Mouse (Mus musculus) neutrophil, adult 5-6 weeks (primary cell): ENCODE results near the gene Tctex1d4. TPM values are rescaled to one million over a fixed set of nuclear protein-coding genes. Genes with fewer than 3 reads are reported as not detected.
A peak's percentile ranks its signal among the peaks of the same experiment; 100 is the strongest.

Source experiments
- ATAC-seq: fragments of 151-379, 151-347 bp; 2 replicates; pipeline ENCODE4 v1.8.0; 2017; ENCODE audit warnings: mild to moderate bottlenecking, moderate TSS enrichment; ENCODE audit not compliant: insufficient number of reproducible peaks, poor library complexity, low FRiP score, severe bottlenecking; ENCODE audit errors: extremely low read depth
- total RNA-seq: library from RNA; stranded (forward); fragments of 200-1000 nt; gene quantifications from 2 replicates; pipeline ENCODE4 v1.2.3, GENCODE M21; 2017

The Tctex1d4 gene
- 0.61 TPM in 1 of 2 replicates, not detected in the other for total RNA-seq

DNA sequence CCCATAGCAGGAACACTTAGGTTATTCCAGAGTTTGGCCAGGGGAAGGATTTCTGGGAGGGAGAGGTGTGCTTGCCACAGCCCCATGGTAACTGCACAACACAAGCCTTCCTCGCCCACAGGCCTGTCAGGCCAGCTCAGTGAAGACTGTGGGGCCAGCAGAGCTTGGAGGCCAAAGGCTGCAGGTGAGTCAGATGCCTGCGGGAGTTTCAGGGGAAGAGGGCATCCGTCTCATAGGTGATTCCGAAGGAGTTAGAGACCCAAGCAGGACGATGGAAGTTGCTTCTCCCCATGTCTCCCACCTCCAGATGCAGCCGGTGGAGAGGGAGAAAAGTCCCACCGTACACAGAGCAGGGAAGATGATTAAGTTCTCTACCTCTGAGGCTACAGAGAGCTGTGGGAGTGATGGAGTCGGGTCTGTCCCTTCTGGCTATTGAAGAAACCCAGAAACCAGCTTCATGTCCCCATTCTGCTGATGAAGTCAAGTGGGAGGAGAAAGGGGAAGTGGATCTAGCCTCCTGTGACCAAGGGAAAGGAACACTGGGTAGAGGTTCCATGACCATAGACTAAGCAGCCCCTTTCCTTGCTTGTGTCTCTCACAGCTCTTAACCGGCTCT is at the start of gene Tctex1d4:
TSS of gene Tctex1d4 (plus strand) at position 120 of the 616 bp plus-strand sequence.
- peak; percentile 28 for ATAC-seq

DNA sequence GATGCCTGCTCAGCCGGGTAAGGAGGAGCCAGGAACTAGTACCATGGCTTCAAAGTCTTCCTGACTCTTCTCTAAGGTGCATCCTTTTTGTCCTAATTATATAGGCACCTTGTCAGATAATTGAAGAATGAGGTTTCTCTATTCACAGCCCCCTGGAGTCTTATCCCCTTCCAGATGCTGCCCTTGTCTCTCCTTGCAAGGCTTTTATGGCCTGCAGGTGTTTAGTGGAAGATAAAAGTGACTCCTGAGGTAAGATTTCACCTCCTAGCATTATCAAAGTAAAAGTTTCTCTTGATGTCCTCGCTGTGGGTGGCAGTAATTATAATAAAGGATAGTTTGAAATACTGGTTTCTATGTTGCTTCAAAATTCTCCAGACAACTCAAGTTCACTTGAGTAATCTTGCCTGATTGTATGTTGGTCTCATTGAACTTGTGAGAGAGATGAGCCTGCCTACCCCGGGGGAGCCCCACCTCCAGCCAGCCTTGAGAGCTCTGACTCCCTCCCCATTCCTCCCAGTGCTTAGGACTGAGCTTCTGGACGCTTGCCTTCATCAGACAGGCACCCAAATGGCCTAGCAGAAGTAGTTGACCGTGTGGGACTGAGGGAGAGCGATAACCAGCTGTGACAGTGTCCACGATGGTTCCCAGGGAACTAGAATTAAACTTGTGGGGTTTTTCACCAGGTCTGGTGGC is 38.5 kb upstream of the Tctex1d4 start:
- no peak for ATAC-seq

DNA sequence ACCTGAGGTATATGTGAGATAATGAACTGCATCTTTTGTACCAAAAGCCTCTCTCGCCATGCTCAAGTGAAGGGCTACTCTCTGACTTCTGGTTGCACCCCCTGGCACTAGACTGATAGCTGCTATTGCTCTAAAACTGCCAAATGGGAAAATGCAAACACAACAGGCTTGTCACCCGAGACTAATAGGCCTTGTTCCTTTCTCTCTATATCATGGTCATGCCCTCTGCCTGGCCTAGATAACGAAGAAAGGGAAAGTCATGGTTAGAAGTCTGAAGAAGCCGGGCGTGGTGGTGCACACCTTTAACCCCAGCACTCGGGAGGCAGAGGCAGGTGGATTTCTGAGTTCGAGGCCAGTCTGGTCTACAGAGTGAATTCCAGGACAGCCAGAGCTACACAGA is 36.0 kb upstream of the Tctex1d4 start:
- no peak for ATAC-seq

DNA sequence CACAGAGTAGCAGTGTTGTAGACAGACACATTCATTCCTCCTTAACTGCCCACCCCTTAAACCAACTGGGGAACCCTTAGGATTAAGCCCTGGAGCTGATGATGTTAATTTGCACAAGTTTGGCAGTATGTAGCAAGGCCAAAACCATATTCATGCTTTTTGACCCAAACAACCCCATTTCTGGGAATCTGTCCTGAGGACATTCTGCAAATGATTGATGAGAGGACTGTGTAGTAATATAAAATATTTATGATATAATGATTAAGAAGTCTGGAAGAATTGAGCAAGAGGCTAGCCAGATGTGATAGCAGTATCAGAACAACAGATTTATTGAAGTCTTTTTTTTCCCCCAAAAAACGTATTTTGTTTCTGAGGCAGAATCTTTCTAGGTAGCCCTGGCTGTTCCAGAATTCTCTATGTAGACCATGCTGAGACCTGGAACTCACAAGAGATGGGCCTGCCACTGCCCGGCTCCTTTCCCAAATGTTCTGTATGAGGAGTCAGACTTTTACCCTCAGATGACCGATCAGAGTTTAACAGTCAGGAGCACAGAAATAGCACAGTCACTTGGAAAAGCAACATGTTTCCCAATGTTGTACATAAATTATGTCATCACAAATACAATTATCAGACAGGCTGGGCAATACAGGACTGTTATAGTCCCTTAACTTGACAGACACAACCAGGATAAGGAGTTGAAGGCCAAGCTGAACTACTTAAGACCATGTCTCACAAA is 31.8 kb upstream of the Tctex1d4 start:
- ATAC-seq: no peak

DNA sequence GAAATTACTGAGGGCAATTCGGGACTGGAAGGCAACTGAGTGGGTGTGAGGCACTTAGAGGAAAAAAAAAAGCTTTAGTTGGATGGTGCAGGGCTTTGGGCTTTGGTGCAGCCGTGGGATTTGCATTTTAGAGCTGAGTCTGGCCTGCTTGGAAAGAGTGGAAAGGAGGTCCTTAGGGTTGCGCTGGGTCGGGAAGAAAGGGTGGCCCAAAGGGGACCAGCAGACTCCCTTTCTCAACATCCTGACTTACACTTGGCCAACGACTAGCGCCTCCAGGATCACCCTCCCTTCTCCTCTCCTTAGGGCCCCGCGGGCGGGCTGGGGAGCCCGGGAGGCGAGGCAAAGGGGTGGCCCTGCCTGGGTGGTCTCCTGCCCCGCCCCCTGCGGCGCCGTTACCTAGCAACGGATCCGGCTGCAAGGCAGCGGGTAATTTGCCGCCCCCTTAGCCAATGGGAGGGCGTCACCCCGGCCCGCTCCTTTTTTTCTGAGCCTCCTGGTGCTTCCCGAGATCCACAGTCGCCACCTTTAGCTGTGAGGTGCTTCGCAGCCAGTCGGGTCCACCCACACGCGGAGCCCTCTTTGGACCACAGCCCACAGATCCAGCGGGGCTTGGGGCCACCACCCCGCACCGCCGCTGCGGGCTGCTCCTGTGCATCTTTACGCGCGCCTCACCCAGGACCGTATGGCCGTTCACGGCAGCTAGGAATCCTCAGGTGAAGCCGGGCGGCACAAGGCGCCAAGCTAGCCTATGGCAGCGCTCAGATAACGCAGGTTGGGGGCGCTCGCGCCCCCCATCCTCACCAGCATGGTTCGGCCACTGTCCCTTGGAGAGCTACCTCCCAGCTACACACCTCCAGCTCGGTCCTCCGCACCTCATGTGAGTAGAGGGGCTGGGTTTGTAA is 30.8 kb upstream of the Tctex1d4 start, which contains the start of gene Ptch2:
TSS of gene Ptch2 (plus strand) at position 525 of the 902 bp plus-strand sequence.
- ATAC-seq: peak; percentile 35; the same call in 1 of the 2 replicates

DNA sequence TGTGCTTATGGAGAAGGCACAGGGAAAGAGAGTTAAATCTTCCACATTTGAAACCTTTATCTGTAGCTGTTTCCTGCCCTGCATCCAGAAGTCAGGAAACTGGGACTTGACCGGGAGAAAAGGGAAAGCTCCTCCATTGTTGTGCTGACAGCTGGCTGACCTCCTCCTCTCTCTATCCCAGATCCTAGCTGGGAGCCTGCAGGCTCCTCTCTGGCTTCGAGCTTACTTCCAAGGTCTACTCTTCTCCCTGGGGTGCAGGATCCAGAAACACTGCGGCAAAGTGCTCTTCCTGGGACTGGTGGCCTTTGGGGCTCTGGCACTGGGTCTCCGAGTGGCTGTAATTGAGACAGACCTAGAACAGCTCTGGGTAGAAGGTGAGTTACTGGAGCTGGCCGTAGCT is 29.9 kb upstream of the Tctex1d4 start:
- ATAC-seq: no peak

DNA sequence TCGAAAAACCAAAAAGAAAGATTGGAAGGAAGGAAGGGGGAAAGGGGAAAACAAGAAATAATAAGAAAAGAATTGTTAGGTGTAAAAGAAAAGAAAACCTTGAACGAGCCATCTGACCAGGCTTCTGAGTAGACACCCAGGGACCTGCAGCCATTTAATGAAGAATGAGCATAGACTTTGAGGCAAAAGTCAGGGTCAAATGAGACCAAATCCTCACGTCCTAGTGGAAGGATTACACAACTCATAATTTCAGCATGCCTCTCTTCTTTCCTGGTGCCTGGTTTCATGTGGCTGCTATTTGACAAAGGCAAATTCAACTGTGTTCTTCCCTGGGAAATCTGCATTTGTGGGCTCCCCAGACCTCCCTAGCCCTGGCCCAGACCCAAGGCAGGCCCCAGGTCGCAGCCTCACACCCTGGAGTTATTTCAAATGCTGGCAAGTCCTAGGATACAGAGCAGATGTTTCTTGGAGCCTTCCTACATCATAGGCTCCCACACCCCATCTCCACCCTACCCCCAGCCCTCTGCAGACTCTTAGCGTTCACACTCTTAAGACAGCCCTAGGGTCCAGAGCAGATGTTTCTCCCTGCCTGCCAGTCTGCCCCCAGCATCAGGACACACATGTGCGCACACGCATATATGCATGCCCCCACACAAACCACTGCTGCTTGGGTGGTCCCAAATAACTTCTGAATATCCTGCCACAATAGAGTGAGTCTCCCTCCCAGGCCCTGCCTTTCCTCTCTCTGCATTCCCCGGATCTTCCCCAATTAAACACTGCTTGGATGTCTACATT is 28.4 kb upstream of the Tctex1d4 start:
- ATAC-seq: no peak

DNA sequence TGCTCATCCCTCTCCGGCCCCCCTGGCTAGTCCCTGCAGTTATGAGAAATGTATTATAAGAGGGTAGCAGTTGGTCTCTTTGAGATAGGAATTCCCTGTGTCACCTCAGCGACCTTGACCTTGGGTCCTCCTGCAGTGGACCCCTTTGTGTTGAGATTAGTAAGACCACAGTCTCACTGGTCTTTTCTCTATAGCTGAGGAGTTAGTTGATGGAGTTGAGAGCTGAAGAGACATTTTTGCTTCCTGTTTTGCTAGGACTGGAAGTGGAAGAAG is 27.9 kb upstream of the Tctex1d4 start:
- no peak for ATAC-seq

DNA sequence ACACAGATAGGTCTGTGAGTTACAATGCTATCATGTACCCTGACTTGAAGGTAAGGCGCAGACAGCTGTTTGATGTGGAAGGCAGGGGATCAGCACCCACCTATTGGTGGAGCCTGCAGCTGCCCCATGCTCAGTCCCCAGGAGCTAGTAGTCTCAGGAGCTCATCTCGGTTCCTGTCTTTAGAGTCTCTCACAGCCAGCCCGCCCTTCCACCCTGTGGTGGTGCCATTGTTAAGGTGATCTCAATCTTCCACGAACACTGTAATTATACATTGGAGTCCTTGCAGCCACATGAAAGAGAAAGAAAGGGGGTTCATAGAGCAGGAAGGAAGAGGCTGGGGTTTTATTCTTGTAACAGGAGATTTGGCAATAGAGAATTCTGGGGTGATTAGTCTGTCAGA is 26.6 kb upstream of the Tctex1d4 start:
- ATAC-seq: no peak

DNA sequence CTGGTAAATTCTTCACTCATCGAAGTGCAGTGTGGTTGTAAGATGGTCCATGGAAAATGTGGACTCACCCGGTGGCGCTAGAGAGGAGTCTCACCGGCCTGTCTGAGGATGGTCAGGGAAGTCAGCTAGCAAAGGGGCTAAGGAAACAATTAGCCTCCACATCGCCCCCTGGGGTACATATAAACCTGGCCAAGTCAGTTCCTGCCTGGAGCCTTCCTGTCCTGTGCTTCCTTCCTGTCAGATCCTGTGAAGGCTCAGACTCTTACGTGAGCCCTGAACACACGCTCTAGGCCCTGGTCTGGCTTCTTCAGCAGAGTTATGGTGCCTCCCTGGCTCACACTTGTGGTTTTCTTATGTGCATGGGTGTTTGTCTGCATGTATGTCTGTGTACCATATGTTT is 25.4 kb upstream of the Tctex1d4 start:
- ATAC-seq: peak; percentile 23; the same call in 1 of the 2 replicates

DNA sequence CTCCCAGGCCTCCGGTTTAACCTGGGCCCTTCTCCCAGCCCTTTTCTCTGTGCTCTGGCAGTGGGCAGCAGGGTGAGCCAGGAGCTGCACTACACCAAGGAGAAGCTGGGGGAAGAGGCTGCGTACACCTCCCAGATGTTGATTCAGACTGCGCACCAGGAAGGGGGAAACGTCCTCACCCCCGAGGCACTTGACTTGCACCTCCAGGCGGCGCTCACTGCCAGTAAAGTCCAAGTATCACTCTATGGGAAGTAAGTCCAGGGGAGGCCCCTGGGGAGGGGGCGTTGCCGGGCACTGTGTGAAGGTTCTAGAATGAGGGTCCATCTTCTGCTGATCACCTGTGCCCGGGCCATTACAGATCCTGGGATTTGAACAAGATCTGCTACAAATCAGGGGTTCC is 21.9 kb upstream of the Tctex1d4 start:
- ATAC-seq: no peak

DNA sequence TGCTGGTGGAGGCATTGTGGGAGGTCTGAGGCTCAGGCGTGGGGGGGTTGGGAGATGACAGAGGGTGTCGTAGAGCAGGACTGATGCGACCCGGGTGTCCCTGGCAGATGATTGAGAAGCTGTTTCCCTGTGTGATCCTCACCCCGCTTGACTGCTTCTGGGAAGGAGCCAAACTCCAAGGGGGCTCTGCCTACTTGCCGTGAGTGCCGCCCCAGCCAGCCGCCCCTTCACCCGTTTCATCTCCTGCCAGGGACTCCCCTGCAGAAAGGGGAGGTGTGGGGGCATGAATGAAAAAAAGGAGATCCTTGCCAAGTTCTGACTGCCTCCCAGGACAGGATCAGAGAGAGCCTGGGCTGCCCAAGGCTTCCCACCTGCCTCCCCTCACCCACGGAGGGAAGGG is 21.5 kb upstream of the Tctex1d4 start:
- ATAC-seq: no peak

DNA sequence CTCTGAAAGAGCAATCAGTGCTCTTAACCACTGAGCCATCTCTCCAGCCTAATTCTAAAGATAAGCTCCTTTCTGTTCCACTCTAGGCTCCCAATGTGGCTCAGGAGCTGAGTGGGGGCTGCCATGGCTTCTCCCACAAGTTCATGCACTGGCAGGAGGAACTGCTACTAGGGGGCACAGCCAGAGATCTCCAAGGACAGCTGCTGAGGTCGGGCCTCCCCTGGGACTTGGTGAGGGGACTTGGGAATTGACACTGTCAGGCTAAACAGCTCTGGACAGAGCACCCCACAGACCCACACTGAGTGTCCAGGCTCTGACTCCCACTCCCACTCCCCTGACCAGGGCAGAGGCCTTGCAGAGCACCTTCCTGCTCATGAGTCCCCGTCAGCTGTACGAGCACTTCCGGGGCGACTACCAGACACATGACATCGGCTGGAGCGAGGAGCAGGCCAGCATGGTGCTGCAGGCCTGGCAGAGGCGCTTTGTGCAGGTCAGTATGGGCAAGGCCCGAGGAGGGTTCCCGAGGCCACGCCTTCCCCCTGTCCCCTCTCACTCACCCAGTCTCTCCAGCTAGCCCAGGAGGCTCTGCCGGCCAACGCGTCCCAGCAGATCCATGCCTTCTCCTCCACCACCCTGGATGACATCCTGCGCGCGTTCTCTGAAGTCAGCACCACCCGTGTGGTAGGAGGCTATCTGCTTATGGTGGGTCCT is 18.6 kb upstream of the Tctex1d4 start:
- ATAC-seq: no peak

DNA sequence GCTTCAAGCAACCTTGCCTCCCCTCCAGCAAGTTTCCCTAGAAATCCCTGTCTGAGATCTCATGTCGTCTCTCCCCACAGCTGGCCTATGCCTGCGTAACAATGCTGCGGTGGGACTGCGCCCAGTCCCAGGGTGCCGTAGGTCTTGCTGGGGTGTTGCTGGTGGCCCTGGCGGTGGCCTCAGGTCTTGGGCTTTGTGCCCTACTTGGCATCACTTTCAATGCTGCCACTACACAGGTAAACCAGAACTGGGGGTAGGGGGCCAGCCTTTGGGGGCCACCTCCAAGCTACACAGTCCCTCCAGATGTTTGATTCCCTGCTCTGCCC is 18.1 kb upstream of the Tctex1d4 start:
- ATAC-seq: no peak

DNA sequence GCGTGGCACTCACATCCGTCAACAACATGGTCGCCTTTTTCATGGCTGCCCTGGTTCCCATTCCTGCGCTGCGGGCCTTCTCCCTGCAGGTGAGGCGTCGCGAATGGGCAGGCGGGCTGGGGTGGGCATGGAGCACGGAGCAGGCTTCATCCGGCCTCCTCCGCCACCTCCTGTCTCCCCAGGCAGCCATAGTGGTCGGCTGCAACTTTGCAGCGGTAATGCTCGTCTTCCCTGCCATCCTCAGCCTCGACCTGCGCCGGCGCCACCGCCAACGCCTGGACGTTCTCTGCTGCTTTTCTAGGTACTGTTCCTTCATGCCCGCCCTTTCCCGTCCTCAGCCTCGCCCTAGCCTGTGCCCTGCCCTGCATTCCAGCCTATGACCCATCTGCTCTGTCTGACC is 17.3 kb upstream of the Tctex1d4 start:
- ATAC-seq: no peak

DNA sequence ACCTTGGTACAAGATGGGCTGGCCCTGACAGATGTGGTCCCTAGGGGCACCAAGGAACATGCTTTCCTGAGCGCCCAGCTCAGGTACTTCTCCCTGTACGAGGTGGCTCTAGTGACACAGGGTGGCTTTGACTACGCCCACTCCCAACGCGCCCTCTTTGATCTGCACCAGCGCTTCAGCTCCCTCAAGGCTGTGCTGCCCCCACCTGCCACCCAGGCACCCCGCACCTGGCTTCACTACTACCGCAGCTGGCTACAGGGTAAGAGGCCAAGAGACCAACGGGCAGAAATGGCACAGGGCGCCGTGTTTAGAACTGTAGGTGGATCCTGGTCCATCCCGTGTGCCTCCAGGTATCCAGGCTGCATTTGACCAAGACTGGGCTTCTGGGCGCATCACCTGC is 16.3 kb upstream of the Tctex1d4 start:
- no peak for ATAC-seq

DNA sequence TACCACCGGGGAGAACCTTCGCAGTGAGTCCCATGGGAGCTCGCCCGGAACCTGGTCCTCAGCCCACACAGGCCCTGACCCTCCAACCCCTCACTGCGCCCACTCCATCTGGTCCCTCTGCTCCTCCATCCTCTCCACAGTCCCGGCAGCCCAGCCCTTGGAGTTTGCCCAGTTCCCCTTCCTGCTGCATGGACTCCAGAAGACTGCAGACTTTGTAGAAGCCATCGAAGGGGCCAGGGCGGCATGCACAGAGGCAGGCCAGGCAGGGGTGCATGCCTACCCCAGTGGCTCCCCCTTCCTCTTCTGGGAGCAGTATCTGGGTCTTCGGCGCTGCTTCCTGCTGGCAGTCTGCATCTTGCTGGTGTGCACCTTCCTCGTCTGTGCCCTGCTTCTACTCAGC is 15.6 kb upstream of the Tctex1d4 start:
- ATAC-seq: no peak

DNA sequence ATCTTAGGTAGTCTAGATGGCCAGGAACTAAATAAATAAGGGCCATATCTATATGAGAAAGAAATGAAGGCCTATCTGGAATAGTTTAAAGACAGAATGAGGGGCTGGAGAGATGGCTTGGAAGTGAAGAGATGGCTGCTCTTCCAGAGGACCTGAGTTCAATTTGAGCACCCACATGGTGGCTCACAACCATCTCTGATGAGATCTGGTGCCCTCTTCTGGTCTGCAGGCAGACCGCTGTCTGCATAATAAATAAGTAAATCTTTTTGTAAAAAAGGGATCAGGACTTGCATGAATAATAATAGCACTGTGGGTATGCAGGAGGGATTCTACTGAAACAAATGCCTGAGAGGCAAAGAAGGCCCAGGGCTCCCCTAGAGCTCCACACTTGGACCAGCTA is 13.4 kb upstream of the Tctex1d4 start:
- no peak for ATAC-seq
